Mouse (Mus musculus) regulatory T cell (primary cell): ENCODE measurements around the gene Tbc1d10b.

Experiments used
- in situ Hi-C: fragments of 300-600 bp; cut with MboI, MseI; formaldehyde crosslinking; loops from one replicate; pipeline ENCODE4 v1.15.1; 2025; ENCODE audit warnings: high pct_unique_total_duplicates

Tbc1d10b gene

GRCm38 (mm10) chr7:127207374-127208294 is 634 bp downstream of the Tbc1d10b start:
- in situ Hi-C loops, result no loop called here

DNA sequence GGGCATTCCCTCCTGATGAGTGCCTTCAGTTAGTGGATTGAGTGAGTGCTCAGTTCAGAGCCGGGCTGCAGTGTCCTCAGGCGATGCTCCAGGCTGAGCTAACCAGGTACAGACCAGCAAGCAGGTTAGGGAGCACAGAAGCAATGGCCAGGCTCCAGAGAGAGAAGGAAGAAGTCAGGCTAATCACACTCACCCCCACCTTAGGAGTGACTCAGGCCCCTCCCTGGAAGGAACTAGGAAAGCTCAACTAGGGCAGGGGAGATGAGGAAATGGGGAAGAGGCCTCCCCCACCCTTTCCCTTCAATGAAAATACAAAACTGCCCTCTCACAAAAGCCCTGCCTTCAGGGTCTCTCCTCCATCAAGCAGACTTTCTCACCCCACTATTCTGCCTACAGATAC is 1.7 kb downstream of the Tbc1d10b start:
- in situ Hi-C loops, result no loop called here

DNA sequence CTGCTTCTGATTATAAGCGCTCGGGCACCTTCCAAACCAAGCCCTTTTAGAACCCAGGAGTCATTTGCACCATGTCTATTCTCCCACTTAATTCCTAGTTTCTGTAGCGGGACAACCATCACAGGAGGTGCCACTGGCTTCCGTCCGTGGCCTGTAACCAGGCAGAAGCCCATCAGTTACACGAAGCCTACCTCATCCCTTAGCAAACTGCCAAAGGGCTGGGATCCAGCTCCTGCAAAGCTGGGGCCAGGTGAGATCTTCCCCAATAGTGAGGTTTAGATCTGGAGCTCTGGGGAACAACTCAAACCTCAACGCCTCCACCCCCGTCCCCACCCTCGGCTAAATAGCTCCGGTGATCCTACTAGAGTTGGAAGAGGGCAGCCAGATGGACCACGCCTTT is 11.8 kb downstream of the Tbc1d10b start:
- in situ Hi-C loops, result no loop called here

DNA sequence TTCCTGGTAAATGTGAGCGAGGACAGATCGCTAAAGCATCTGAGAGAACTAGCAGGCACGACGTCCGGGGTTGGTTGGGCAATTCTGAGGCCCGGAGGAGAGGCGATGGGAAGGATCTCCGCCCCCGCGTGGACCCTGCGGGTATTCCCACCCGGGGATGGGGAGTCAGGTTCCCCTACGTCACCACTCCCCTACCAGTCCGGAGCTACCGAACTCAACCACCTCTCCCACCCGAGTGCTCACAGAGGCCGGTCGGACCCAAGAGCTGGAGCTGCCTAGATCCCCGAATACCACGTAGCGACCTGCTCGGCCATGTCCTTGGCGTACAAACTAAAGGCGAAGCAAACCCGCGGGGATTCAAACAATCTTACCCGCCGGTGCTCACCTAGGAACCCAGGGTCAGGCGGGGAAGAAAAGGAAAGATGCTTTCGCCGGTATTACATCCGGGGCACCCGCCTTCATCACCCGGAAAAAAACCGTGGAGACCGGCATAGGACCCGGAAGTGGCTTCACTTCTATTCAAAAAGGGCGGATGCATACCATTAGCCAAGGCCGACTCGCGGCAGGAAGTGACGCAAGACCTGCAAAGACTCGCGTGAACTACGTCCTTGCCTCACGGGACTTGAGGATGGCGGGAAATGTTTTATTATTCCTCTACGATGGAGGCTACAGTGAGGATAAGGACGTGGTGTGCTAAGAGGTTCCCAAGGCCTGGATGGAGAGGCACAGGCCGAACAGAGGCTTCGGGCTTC is 12.5 kb downstream of the Tbc1d10b start, which contains the start of gene Cd2bp2:
Gene Cd2bp2, minus strand, starts transcription at position 507 of the 752 bp plus-strand sequence.
- in situ Hi-C loops, result no loop called here

DNA sequence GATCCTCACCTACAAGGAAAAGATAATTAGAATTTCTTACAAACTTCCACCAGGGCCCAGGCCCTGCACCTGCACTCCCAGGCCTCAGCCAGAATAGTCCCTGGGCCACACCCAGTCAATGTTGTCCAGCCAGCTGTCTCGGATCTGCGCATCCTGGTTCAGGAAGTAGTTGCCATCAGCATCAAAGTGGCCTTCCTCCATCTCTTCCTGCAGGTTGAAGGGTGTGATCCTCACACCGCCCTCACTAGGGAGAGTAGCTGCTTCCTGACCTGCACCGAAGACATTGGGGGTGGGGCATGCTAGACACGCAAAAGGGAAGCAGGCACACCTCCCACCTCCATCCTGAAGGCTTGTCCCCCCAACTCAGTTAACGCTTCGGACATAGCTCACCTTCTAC is 13.6 kb downstream of the Tbc1d10b start:
- in situ Hi-C loops, result no loop called here

DNA sequence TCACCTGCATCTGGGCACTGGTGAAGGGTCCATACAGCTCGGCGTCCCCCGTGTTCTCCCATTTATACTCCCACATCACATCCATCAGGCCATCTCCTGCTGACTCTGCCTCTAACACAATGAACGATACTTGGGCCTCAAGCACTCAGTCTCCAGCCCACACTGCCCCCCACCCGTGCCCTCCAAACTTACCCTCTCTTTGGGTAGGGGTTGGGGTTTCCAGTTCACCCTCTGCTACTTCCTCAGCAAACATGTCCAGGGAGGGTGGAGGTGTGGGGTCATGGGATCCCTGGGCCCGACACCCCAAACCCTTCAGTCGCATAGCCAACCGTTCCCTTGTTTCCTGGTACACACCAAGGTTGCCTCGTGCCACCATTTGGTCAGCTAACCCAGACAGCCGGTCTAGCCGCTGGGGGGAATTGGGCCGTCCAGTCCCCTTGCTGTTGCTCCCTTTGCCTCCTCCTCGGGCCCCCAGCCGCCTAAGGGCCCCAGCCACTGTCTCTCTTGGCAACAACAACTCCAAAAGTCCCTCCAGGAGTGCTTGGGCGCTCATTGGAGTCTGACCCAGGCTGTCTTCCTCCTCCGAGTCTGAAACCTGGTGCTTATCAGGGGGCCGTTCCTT is 14.1 kb downstream of the Tbc1d10b start:
- in situ Hi-C loops, result no loop called here

DNA sequence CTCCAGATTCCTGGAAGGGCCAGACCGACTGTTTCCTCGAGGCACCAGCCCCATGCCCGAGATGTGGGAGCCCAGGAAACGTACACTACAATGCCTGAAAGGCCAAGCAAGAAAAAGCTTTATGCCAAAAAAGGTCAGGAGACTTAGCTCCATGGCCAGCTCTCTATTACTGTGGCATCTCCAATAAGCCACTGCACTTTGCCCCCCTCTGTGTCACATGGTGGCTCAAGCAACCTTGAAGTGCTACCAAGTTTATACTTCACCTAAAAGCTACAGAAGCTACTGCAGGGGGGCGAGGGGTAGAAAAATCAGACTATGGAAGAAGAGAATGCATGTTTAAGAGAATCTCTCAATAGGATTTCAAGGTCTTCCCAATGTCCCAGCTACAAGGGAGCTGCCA is 15.3 kb downstream of the Tbc1d10b start:
- in situ Hi-C loops, result no loop called here

- in situ Hi-C loops, result no loop called here
These were observed 17.6 kb downstream of the Tbc1d10b start for GRCm38 (mm10) chr7:127190672-127191071.

- in situ Hi-C loops, result no loop called here
These were observed 19.7 kb downstream of the Tbc1d10b start for GRCm38 (mm10) chr7:127188305-127189276.

- in situ Hi-C loops, result no loop called here
These were observed 20.9 kb downstream of the Tbc1d10b start for GRCm38 (mm10) chr7:127187351-127187750.

- in situ Hi-C loops, result no loop called here
These were observed 22.7 kb downstream of the Tbc1d10b start for GRCm38 (mm10) chr7:127185601-127186000.

DNA sequence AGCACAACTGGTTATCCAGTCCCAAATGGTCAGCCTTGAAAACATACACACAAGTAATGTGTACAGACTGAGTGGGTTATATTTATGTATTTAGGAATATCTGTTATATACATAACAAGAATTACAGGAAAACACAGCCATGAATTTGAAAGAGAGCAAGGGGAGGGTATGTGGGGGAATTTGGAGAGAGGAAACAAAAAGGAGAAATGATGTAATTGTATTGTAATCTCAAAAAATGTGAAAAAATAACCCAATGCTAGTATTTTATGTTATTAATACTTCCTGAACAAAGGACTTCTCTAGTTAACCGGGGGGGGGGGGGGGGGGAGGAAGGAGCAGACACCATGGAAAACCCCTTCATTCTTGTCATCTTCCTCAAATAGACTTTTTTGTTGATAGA is 23.5 kb downstream of the Tbc1d10b start:
- in situ Hi-C loops, result loop anchor here (5.0 kb wide), 1 partner anchor 47 kb away; the partner anchor contains the start of gene Spn

- in situ Hi-C loops, result loop anchor here (5.0 kb wide), 1 partner anchor 47 kb away; the partner anchor contains the start of gene Spn
These were observed 24.4 kb downstream of the Tbc1d10b start for GRCm38 (mm10) chr7:127183828-127184227.

GRCm38 (mm10) chr7:127183345-127183744 is 24.9 kb downstream of the Tbc1d10b start:
- in situ Hi-C loops, result loop anchor here (5.0 kb wide), 1 partner anchor 46 kb away; the partner anchor contains the start of gene Spn

GRCm38 (mm10) chr7:127181724-127182123 is 26.5 kb downstream of the Tbc1d10b start:
- in situ Hi-C loops, result loop anchor here (5.0 kb wide), 1 partner anchor 44 kb away; the partner anchor contains the start of gene Spn

DNA sequence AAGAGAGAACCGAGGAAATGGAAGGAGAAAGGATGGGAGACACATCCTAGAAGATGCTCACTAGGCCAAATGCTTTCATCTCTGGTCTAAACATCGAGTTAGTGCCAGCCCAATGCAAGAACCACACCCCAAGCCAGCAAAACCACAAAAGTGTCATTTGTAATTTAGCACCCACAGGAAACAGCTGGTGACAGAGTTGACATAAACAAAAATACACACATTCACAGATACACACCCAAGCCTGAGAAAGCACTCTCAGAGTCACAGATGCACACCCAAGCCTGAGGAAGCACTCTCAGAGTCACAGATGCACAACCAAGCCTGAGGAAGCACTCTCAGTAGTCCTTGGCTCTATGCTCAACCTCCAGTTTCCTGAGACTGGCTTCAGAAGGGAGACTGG is 27.5 kb downstream of the Tbc1d10b start:
- in situ Hi-C loops, result loop anchor here (5.0 kb wide), 1 partner anchor 43 kb away; the partner anchor contains the start of gene Spn

DNA sequence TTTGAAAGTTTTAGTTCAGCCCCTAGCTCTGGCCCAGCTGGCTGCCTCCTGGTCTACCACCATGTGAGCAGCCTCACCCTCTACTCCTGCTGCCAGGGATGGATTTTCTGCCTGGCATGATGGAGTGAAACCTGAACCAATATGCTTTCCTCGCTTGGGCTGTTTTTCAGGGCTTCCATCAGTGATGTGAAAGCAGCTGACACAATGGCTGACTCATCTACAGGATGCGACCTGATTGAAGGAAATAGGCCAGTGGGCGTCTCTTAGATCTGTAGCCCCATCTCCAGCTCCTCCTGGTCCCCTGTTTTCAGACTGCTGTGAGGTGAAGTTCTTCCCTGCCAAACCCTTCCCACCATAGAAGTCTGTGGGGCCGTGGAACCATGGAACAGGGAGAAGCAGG is 31.3 kb downstream of the Tbc1d10b start:
- in situ Hi-C loops, result no loop called here

GRCm38 (mm10) chr7:127166501-127166900 is 41.8 kb downstream of the Tbc1d10b start:
- in situ Hi-C loops, result no loop called here

- in situ Hi-C loops, result no loop called here
These were observed 42.4 kb downstream of the Tbc1d10b start for GRCm38 (mm10) chr7:127165607-127166493.

GRCm38 (mm10) chr7:127164002-127164401 is 44.3 kb downstream of the Tbc1d10b start:
- in situ Hi-C loops, result no loop called here
